Mouse (Mus musculus): ENCODE data around the gene Ildr2.

- no peak for TF ChIP-seq CTCF (IDR thresholded peaks at IDR 0.05; ENCODE audit: borderline replicate concordance, control insufficient read depth, extremely low read depth, insufficient read depth, low read length, poor library complexity)
- no peak for TF ChIP-seq POLR2A (IDR thresholded peaks at IDR 0.05; ENCODE audit: control insufficient read depth, extremely low read depth, insufficient read depth, low read length, poor library complexity)
Measured at GRCm38 (mm10) chr1:166204171-166204570, 49.8 kb upstream of the Ildr2 start.

Data from thymus, adult 2 months (tissue).